Mouse (Mus musculus) lung, adult 18-20 months (tissue): ENCODE data around the gene Lypd6.

ENCODE experiments used
- DNase-seq, 2 experiments: peaks; one replicate each; pipeline ENCODE4 v3.0.0; 2022; ENCODE audit warnings: mixed read lengths in 2 of 2

The Lypd6 gene

DNA sequence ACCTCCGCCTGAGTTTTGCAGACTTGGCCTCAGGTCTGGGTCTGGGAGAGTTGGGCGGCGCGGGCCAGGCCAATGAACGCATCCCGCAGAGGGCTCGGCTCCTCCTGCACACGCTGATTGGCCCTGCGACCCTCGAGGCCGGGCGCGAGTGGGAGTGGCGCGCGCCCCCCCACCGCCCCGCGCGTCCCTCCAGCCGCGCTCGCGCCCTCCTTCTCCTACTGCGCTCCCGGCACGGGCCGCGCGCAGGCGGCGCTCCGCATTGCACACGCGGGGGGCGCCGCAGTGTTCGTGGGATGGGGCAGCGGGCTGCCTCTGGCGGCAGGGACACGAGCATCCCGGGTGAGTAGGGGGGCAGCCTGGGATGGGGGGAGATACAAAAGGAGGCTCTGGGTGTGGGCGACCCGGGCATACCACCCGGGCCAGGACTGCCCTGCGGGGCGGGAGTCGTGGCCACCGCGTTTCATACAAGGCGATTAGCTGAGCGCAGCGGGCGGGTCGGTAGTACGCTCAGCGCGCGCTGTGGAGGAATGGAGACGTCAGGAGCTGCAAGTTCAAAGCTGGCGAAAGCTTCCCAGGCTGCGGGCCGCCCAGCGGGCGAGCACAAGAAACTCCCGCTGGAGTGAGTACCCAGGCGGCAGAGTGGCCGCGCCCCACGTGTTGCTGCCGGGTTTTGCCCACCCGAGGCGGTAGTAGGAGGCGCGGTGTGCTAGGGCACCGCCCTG is at the start of gene Lypd6:
TSS of gene Lypd6 (plus strand) at position 184 of the 722 bp plus-strand sequence.
- DNase-seq = peak; percentile 51 to 67

GRCm38 (mm10) chr2:50019477-50019876 is 46.8 kb upstream of the Lypd6 start:
- DNase-seq = no peak

DNA sequence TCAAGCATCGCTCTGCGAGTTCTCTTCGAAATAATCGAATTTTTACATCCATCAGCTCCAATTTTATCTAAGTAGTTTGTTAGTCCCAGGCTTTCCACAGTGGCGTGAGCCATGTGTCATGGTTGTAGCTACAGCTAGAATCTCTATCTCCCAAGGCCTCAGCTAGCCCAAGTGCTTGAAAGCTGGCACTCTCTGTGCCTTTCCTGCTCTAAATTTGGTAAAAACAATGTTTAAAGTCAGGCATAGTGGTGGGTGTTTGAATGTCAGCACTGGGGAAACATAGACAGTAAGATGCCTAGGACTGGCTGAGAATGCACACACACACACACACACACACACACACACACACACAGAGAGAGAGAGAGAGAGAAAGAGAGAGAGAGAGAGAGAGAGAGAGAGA is 40.7 kb upstream of the Lypd6 start:
- no peak for DNase-seq

DNA sequence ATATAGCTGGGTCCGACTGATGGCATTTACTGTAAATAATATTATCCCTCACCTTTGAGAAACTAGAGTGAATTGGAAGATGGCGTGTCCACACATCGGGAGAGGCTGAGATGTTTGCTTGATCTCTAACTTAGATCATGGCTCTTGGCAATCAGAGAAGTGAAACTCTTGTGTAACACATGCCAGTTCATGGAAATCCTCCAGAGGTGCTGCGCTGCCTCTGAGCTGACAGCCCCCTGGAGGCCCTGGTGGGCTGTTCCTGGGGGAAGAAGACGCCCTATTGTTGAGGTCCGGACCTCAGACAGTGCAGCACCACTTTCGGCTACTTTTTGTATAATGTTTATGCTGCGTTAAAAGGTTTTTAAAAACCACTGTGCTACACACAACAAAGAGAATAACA is 37.3 kb upstream of the Lypd6 start:
- DNase-seq = no peak

- DNase-seq = no peak
Measured at GRCm38 (mm10) chr2:50044170-50044870, 21.9 kb upstream of the Lypd6 start.

GRCm38 (mm10) chr2:50044871-50045470 is 21.3 kb upstream of the Lypd6 start:
- DNase-seq = no peak

DNA sequence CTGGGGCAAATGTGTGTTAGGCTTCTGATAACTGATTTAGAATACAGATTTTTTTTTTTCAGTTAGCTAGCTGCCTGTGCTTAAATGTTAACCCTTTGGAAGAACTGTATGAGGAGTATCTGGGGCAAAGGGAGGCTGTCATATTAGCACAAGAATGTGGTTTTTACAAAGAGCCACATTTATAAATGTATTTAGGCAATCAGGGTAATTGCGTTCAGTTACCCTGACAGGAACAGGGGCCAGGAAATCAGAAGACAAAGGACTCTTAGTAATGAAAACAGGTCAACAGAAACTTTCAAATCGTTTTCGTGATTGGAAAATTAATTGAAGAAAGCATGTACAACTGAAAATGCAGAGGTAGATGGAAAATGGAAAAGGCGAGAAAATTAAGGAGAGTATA is 20.4 kb upstream of the Lypd6 start:
- DNase-seq = no peak

DNA sequence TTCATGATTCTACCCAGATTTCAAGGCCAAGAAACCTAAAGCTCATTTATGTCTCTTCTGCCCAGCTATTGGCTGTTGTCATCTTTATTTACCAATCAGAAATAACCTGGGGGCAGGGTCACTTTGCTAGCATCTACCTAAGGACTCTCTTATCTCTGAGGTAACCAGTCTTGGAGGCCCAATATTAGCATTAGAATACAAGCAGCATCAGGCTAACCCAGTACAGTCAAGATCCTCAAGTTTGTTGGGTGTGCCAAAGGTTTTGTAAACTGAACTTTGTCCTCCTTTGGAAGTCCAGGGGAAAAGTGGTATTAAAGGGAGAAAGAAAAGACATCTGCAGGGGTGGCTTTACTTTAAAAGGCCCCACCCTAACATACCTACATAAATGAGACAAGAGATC is 17.8 kb upstream of the Lypd6 start:
- no peak for DNase-seq

GRCm38 (mm10) chr2:50053893-50054292 is 12.3 kb upstream of the Lypd6 start:
- no peak for DNase-seq

DNA sequence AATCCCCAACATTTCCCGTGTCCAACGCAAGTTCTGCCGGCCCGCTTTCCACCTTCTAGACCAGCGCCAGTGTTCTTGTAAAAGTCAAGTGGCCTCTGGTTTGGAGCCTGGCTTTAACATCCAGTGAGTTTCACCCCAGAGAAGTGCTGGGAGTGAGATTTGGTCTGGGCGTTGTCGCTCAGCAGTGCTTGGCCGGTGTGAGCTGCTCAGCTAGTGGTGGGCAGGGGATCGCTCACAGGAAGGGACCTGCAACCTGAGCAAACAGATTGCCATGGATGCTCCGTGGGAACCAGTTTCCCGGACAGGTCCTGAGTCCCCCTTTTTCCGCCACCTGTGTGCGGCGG is 355 bp upstream of the Lypd6 start:
- no peak for DNase-seq

- DNase-seq = no peak
Measured at GRCm38 (mm10) chr2:50066968-50067315, 713 bp downstream of the Lypd6 start.

- DNase-seq = no peak
Measured at GRCm38 (mm10) chr2:50069571-50070295, 3.5 kb downstream of the Lypd6 start.

DNA sequence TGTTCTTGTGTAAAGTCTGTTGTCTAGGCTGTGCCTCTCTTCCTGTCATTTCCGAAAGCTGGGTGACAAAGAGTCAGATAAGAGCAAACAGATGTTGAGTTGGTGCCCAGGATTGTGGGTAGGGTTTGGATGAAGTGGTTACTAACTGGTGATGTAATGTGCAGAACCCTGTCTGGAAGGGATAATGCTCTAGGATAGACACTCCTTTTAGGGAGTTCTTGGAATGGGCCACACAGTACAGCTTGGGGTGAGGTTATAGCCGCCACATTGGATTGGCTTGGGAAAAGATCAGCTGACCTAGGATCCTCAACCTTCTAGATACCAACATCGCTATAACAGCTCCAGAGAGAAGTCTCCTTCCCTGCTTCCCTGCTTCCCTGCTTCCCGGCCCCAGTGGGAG is 5.9 kb downstream of the Lypd6 start:
- no peak for DNase-seq

- no peak for DNase-seq
Measured at GRCm38 (mm10) chr2:50084746-50085145, 18.5 kb downstream of the Lypd6 start.

GRCm38 (mm10) chr2:50087761-50088160 is 21.5 kb downstream of the Lypd6 start:
- no peak for DNase-seq

DNA sequence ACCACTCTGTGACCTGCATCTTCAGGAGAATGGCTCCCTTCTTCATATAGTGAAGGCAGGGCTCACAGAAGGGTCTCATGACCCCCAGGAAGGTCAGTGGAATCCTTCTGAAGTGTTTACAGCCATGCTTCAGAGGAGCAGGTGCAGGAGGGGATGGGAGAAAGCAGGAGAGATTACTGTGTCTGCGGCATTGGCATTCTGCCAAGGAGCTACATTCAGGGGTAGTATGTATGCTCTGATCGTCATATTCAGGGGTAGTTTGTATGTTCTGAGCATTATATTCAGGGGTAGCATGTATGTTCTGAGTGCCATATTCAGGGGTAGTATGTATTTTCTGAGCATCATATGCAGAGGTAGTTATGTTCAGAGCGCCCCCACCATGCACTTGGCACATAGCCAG is 30.1 kb downstream of the Lypd6 start:
- DNase-seq = no peak

DNA sequence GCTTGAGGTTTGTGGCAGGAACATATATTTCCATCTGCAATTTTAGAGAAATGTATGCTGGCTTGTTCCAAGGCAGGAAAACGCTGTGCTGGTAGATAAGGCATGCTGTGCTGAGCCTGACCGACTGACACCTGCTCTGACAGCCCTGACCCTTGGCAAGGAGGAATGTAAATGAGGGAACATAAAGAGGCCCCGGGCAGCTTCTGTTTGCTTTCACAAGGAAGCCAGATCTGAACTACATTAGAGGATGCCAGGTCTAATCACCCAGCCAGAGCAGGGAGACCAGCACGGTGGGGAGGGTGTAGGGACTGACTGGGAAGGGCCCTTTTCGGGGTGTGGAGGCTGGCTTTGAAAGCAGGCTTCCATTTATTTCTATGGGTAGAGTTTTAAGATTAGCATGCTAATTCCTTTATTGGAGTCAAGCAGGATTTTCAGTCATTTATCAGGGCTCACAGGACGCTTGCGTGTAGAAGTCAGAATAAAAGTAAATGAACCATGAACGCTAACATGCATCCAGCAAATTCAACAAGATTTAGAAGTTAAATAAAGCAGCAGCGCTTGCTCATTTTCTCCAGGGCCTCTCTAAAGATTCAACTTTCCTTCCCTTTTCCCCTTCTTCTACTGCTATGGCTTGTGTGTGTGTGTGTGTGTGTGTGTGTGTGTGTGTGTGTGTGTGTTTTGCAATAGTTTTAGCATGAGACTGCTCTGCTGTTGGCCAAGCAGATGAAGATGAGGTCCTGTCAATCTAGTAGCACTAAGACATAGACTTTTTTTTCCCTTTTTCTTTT is 34.3 kb downstream of the Lypd6 start:
- DNase-seq = peak in 1 of 2 experiments; percentile 4

DNA sequence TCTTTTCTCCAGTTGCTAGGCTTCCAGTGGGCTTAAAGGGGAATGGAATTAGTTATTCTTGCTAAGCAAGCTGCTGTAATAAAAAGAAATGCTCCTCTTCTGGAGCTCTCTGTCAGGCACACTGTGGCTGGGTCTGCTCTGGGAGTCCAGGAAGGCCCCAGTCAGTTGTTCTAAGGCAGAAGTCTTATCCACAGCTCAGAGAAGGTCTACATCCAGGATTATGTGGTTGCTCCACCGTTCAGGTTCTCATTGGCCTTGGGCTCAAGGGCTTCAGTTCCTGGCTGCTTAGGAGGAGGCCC is 34.9 kb downstream of the Lypd6 start:
- DNase-seq = no peak

GRCm38 (mm10) chr2:50103850-50104503 is 37.7 kb downstream of the Lypd6 start:
- peak; percentile 8 to 15 for DNase-seq

GRCm38 (mm10) chr2:50105590-50105989 is 39.4 kb downstream of the Lypd6 start:
- no peak for DNase-seq

- DNase-seq = no peak
Measured at GRCm38 (mm10) chr2:50105992-50106391, 39.8 kb downstream of the Lypd6 start.

GRCm38 (mm10) chr2:50106879-50107278 is 40.6 kb downstream of the Lypd6 start:
- no peak for DNase-seq
